Mouse (Mus musculus) neutrophil, adult 5-6 weeks (primary cell): ENCODE results near the gene Bid. TPM values are rescaled to one million over a fixed set of nuclear protein-coding genes. Genes with fewer than 3 reads are reported as not detected.
A peak's percentile ranks its signal among the peaks of the same experiment; 100 is the strongest.

Experiments used
- ATAC-seq: fragments of 151-379, 151-347 bp; 2 replicates; pipeline ENCODE4 v1.8.0; 2017; ENCODE audit warnings: mild to moderate bottlenecking, moderate TSS enrichment; ENCODE audit not compliant: insufficient number of reproducible peaks, poor library complexity, low FRiP score, severe bottlenecking; ENCODE audit errors: extremely low read depth
- total RNA-seq: library from RNA; stranded (forward); fragments of 200-1000 nt; gene quantifications from 2 replicates; pipeline ENCODE4 v1.2.3, GENCODE M21; 2017

Gene Bid
- total RNA-seq, result 48.6 and 57.5 TPM in 2 replicates

DNA sequence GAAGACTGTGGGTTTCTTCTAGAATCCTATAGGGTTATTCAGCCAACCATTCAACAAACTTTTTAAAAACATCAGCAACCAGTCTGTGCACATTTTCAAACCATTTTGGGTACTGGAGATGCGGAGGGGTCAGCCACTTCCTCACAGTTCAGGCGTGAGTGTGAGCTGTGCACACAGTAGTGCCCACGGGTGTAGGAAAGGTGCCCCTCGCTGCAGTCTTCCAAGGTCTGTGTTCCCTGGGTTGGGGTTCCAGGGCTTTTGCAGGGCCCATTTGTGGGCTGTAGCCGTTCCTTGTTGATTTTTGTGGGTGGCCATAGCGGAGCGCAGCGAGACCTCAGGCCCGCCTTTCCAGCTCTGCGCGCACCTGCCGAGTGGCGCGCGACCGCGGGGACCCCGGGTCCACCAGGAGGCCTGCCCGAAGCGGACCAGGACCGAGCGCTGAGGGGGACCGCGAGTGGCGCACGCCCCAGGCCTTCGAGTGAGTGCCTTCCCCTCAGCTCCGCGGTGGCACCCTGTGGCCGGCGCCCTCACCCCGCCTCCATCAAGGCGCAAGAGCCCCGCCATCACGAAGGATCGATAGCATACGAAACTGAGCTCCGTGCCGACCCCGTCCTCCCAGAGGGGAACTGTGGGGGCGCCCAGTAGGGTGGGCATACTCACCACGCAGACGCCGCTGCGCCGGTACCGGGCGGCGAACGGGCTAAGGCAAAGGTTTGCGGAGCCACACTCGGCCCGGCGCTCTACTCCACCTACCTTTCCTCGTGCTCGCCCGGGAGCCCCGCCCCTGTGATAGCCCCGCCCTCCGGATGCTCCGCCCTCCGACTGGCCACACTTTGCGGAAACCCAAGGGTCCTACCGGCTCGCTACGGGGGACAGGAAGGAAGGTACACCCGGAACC lies at the start of gene Bid:
Gene Bid, minus strand, starts transcription at position 780 of the 898 bp plus-strand sequence.
- ATAC-seq, result peak; percentile 63

DNA sequence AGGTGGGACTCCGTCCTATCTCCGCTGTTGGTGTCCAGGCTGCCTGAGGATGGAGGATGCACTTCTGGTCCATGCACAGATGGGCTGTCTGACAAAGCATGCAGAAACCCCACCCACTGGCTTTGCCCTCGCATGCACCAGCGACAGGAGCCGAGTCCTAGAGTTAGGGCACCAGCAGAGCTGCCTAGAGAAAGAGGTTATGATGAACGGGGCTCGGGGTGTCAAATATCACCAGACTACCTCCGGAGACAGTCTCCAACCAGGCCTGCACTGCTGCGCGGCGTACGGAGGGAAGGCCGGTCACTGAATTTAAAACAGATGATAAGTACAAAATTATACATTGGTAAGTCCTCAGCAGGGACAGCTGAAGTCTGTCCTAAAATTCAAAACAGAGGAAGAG lies 49.2 kb upstream of the Bid start:
- ATAC-seq, result no peak

DNA sequence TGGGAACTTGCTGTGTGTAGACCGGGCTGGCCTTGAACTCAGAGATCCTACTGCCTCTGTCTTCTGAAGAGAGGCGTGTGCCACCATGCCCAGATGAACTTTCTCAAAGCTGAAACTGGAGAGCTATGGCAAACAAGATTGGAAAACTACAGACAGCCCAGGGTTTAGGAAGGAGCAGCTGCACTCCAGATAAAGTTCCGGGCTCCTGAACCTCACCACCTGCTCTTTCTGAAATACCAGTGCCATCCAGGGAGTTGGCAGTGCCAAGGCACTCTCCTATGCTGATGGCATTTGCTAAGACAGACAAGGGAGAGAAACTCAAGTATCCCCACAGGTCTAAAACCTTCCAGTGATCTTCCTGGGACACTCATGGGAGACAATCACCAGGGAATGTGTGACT lies 47.5 kb upstream of the Bid start:
- no peak for ATAC-seq

DNA sequence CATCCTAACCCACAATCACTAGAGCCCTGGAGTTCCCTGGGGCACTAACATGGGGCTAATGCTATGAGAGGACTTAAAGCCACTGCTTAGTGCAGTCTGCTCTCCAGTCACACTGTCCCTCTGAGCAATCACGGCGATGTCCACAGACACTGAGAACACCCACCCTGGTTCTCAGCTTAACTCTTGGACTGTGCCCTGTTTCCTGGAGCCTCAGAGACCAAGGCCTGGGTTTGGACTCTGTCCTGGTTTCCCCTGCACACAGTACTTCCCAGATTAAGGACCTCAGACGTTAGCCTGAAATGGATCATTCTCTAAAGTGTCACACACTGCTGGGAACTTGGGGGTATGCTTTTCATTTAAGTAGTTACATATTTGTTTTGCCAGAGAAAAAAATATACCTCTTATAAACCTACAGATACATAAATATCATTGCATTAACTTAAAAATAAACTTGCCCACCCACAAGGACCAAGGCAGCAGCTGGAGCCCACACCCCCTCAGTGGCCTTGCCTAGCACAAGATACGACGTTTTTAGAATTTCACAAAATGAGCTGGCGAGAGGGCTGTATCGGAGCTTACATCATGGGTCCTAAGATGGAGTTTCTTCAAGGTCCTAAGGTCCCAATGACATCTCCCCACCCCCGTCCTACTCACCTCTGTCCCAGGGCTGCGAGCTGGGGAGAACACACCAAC lies 43.8 kb upstream of the Bid start:
- ATAC-seq, result no peak

DNA sequence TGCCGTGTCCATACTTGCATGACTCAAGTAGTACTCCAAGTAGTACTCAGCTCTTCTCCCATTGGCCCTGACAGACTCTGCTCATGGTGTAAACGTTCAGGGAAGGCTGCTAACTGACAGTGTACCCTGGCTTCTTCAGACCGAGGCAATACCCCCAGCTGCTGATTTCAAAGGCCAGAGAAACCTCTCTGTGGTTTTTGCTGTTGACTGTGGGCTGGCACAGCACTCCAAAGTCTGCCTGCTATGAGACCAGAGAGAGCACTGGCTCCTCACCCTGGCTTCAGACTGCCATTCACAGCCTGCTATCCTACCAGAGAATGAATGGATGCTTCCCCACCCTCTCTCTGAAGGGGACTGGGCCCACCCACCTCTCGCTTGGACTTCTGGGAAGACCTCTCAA lies 40.7 kb upstream of the Bid start:
- no peak for ATAC-seq

DNA sequence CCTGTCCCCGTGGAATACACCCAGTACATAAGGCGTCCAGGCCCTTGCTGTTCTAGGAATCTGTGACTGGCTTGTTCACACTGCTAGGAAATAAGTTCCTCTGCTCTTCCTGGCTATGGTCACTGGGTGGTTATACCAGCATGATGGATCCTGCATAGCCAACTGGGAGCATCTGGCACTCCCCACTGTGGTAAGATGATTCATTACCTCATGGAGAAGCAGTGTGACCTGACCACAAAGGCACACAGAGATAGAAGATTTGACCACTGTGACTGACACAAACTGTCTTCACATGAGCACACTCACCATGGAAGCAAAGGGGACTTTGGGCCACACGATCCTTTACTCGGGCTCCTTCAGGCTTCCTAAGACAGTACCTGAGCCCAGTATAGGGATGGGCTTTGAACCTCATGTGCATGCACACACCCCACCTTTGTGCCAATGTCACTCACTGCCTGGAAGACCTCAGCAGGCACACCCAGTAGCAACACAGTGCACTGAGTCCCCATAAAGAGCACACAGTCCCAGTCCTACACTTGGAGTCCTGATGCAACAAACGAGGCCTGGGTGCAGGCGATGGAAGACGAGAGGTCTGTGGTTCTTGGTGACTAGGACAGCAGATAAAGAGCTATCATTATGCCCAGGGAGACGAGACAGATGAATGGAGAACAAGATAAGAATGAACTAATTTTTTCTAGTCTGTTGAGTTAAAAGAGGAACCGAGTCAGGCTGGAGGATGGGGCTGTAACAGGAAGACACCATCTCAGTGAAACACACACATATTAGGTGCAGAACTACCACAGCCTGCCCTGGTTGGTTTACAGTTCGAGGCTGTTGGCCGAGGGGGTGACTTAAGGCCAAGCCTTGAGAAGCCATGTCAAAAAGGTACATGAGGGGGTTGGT lies 39.9 kb upstream of the Bid start:
- ATAC-seq, result peak; percentile 49

DNA sequence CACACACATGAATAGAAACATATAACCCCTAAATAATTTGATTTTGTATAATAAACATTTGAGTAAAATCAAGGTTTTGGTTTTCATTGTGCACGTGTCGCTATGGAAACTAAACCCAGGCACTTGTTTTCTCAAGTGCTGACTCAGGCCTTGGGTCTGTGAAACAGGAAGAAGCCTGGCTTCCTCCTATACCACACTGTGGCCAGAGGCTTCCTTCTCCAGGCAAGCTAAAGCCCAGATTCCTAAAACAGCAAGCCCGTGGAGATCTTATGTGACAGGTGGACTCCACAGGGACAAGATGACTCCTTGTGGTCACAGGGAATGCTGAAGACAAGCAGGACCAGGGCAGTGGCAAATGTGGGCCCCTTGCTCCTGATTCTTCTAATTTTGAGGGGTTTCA lies 38.6 kb upstream of the Bid start:
- ATAC-seq, result peak; percentile 58

DNA sequence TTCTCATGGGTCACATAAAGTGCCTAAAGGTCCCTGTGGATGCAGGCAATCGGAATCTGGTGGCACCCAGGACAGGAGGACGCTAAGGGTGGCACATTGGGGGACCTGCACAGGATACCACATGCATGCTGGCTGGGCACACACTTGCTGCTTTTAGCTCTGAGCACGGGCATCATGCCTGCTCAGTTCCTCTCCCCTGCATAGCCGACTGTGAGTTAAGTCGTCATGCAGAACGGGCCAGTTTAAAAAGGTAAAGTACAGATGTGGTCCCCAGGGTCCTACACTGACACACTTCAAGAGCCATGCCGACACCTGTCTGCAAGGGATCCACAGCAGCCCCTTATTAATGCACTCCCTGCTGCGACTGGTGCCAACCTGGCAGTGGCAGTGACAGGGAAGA lies 37.6 kb upstream of the Bid start:
- ATAC-seq, result peak; percentile 31; the same call in 1 of the 2 replicates

DNA sequence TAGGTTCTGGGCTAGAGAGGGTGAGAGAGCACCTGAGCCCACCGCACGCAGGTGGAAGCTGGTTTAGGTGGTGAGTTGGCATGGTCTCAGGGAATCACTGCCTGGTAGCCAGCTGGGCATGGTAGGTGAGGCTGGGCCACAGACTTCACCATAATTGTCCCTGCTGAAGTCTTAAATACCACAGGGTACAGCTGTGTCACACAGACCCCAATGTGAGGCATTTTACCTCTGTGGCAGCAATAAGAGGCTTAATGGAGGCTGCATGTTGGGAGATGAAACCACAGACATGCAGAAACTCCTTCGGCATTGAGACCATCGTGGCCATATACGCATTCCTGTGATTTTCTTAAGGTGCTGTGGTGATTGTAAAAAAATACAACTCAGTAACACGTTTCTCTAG lies 35.8 kb upstream of the Bid start:
- ATAC-seq, result no peak

DNA sequence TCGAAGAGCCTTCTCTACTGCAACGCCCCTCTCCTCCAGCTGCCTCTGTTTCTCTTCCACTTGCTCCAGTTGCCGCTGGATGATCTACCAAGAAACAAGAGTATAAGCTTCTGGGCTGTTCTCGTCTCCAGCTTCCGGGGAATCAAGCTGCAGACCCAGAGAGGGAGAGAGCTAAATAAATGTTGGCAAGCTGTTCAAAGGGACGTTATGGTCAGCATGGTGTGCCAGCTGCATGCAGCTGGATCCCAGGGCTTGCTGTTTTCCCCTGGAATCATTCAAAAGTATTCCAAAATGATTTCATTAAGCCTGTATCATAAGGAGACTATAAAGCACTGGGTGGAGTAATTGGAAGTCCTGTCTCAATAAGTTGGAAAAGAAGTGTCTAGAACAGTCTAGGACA lies 34.7 kb upstream of the Bid start:
- ATAC-seq, result no peak

DNA sequence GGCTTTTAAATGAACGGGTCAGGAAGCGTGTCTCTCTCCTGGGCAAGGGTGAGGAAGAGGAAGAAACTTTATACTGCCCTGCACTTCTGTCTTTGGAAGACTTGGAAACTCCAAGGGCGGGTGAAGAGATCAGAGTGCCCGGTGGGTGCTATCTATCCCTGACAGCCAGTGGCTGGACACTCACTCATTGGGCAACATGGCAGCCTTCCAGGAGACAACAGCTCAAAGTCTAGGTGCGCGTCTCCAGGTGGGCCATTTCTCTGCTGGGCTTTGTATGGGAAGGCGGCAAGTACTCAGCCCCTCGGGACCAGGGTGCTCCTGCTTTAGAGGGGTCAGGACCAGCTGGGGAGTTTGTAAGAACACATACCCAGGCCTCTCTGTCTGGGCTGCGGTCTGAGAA lies 28.9 kb upstream of the Bid start:
- no peak for ATAC-seq

DNA sequence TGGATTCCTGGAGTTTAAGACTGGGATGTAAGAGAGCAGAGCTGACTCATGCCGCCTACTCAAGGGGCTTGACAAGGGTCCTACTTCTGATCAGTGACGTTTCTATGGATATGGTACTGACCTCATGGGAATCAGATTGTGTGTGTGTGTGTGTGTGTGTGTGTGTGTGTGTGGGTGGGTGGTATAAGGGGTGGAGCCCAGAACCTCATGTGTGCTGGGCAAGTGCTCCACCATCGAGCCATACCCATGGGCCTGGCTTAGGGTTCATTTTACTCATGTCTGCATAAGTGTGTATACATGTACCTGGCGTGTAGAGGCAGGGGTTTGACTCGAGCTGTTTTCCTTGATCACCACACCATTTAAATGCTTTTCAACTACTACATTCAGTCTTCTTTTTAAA lies 27.3 kb upstream of the Bid start:
- no peak for ATAC-seq

DNA sequence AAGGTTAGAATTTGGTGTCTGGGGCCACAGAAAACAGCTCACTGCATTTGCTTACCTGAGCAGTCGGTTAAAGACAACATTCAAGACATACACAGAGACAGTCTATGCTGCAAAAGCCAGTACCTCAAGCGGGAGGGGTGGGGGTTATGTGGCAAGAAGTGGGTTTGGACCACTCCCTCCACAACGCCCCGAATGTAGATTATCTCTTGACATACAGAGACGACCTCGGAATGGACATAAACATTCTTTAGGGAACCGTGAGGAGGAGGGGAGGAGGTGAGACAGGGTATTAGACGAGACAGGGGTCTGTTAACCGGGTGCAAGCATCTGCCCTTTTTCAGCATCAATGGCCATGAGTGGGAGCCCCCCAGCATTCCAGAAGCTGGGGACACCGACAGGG lies 26.9 kb upstream of the Bid start:
- ATAC-seq, result no peak

DNA sequence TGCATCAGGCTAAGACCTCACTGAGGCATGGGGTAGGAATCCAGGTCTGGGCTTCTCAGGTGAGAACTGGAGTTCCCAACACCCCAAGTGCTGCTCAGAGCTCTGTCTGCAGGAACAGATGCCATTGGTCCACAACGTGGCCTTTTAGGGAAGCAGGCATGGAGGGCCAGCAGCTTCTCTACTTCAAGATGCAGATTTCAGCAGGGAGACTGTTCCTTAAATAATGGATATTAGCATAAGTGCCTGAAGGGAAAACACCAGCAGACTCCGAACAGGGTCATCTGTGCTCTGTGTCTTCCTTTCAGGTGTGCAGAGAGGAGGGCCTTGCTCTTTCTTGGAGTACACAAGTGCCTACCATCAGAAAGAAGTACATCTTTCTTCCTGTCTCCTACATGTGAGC lies 26.4 kb upstream of the Bid start:
- no peak for ATAC-seq

DNA sequence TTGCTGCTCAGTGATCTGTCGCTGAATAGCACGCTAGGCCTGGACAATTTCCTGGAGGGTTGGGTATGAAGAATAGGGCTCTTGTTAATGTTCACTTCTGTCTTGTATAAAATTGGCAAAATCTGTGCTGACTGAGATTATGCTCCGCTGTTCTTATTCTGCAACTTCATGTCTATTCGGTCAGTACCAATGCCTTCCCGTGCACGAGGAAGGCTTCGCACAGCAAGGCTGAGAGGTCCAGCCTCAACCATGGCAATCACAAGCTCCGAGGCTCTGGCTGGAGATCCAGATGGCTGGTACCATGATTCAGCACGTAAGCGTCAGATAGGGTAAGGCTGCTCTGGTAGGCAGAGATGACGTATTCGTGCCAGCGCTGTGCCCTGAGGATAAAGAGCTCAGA lies 24.9 kb upstream of the Bid start:
- no peak for ATAC-seq

DNA sequence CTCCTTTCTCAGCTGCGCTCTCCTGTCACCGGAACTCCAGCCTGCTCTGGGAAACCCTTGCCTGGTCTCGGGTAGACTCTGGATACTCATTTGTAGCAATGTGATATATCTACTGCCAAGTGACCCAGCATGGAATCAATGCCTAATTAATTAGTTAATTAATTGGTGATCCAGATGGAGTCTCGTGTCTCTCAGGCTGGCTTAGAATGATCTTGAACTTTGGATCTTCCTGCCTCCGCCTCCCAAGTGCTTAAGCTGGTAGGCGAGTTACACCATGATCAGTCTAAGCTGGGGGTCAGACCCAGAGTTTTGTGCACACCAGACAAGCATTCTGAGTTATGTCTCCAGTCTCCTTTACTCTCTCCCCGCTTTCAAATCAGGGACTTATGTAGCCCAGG lies 24.4 kb upstream of the Bid start:
- no peak for ATAC-seq

DNA sequence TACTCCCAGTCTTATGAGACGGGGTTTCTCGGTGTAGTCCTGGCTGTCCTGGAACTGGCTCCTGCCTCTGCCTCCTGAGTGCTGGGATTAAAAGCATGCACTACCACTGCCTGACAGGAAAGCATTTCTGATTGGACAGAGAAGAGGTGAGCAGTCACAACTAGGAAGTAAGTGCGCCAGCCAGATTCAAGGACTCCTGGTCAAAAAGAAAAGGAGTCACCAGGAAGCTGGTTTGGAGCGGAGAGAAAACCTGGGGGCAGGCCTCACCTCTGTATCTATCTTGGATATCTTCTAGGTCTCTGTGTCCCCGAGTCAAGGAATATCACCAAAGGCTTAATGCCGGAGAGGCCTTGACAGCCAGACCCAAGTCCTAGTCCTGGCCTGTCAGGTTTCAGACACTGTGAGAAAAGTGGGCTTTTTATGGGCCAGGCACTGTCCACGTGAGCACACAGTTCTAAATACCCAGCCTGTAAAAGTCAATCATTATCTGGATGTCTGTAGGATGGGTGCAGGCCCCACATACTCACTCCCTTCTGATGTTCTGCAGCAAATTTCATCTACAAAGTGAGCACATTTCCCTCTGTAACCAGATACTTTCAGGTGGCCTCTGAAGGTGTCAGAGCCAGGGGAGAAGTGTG lies 23.9 kb upstream of the Bid start:
- no peak for ATAC-seq

DNA sequence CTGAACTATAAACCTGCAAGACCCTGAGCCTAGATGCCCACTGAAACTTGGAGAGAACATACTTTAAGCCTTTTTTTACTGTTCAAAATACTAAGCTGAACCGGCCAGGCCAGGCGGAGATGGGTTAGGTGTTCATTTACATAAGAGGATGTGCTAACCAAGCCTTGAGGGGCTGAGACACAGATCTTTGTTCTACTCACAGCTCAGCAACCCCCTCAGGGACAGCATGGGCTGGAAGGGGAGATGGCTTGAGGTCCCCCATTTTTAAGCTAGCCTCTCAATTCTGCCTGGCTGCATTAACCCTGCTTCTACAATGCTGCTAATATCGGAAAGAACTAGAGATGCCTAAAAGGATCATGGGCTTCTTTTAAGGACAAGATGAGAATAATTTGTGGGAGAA lies 23.1 kb upstream of the Bid start:
- no peak for ATAC-seq
